Mouse (Mus musculus) neural tube, embryonic 13.5 days (tissue): Measurements from ENCODE around the gene Srgap3. TPM values are rescaled to one million over a fixed set of nuclear protein-coding genes. Genes with fewer than 3 reads are reported as not detected.

ENCODE experiments used
- ATAC-seq: fragments of 200-750 bp; cut with Nextera tagmentation; 2 replicates; pipeline ENCODE4 v1.8.0; 2017; ENCODE audit warnings: low read depth, mild to moderate bottlenecking, moderate TSS enrichment, moderate library complexity
- H3K27ac ChIP-seq: fragments of 300-500 bp; sonication (generic); replicated peaks from 2 replicates; pipeline ENCODE4 v1.5.1; 2015; ENCODE audit warnings: moderate library complexity, mild to moderate bottlenecking, inconsistent platforms
- H3K27me3 ChIP-seq: fragments of 300-500 bp; sonication (generic); 2 replicates; pipeline ENCODE4 v1.6.1; 2015; ENCODE audit warnings: mild to moderate bottlenecking, inconsistent platforms
- H3K36me3 ChIP-seq: fragments of 300-500 bp; sonication (generic); 2 replicates; pipeline ENCODE4 v1.6.1; 2015; ENCODE audit warnings: mild to moderate bottlenecking, inconsistent platforms
- H3K4me1 ChIP-seq: fragments of 300-500 bp; sonication (generic); replicated peaks from 2 replicates; pipeline ENCODE4 v1.6.1; 2015; ENCODE audit warnings: inconsistent platforms
- H3K4me2 ChIP-seq: fragments of 300-500 bp; sonication (generic); 2 replicates; pipeline ENCODE4 v1.6.1; 2015; ENCODE audit warnings: inconsistent platforms, mild to moderate bottlenecking, moderate library complexity
- H3K4me3 ChIP-seq: fragments of 300-500 bp; sonication (generic); 2 replicates; pipeline ENCODE4 v1.5.1; 2015; ENCODE audit warnings: mild to moderate bottlenecking, inconsistent platforms
- H3K9ac ChIP-seq: fragments of 300-500 bp; sonication (generic); 2 replicates; pipeline ENCODE4 v1.6.1; 2015; ENCODE audit warnings: moderate library complexity, mild to moderate bottlenecking, inconsistent platforms
- H3K9me3 ChIP-seq: fragments of 300-500 bp; sonication (generic); 2 replicates; pipeline ENCODE4 v1.6.1; 2016; ENCODE audit warnings: inconsistent platforms
- WGBS: fragments of 180-500 bp; shearing (Covaris S2); methylation state at CpG from one replicate; pipeline ENCODE4 v1.1.7; 2015; 5-methylcytosine and 5-hydroxymethylcytosine counted together
- polyA plus RNA-seq: library from polyadenylated mRNA; unstranded; fragments of >200 nt; fragmentation: Nextera tagmentation; extraction: Ambion mirVana; gene quantifications from 2 replicates; pipeline ENCODE4 v1.2.1, GENCODE M21; 2015

The Srgap3 gene
- polyA plus RNA-seq, 1 experiment from 2014 or later = 29.2 TPM

DNA sequence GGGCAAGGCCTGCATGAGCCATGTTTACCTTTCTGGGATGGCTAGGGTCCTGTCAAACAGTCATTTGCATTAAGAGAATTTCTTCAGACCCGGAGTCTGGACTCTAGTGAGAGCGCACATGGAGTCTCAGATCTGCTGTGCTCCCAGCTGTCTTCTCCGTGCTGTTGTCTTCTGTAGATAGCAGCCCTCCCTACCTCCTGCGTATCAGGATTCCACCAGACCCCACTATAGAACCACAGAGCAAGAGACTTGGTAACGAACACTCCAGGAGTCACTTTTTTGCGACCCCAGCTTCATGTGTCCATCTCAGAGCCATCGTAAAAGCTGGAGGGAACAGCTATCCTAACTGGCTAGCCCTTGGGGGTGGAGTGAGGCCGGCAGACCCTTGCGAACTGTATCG, 25.1 kb upstream of the Srgap3 start:
- no peaks in the 10 kb centered on the region for H3K27me3 ChIP-seq
- no peaks in the 10 kb centered on the region for H3K36me3 ChIP-seq
- peaks cover 61% of the 10 kb centered on the region for H3K4me1 ChIP-seq
- peak overlapping the region; percentile 30 for H3K4me2 ChIP-seq
- 25% methylated on average over 10 of the region's 10 CpGs for WGBS
- H3K4me3 ChIP-seq = no peak overlapping the region
- no peaks in the 10 kb centered on the region for H3K9me3 ChIP-seq
- H3K27ac ChIP-seq = peak overlapping the region; percentile 82
- ATAC-seq = no peak
- H3K9ac ChIP-seq = 0 out of 2 replicates have a peak overlapping the region, but pooled peaks have one; percentile 22

DNA sequence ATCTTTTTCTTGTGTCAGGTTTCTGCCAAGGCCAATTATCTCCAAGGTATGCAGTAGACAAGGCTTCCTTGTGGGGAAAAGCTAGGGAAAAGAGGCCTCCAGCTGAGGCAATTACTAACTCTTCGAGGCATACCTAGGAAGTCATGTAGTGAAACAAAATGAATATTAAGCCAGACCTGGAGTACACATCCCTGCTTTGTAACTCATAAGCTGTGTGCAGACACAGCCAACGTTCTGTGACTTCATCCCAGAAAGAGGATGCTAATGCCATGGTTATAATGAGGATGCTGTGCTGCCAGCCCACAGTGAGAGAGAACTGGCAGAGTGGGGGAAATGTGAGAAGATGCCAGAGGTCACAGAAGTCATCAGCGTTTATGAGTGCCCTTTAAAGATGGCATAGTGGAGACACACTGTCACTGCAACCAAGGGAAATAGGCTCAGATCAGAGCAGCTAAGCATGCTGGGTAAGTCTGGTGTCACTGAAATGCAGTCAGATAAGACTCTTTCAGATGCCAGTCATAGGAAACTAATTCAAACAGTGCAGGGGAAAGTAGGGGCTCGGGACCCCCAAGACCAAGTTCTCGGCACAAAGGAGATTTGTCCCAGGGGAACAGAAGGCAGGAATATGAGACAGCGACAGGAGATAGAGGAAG, 24.2 kb upstream of the Srgap3 start:
- Histone ChIP-seq H3K4me2 (peak overlapping the region; percentile 30), H3K36me3 (no peaks in the 10 kb centered on the region), H3K4me1 (peaks cover 52% of the 10 kb centered on the region), H3K9me3 (no peaks in the 10 kb centered on the region), H3K27ac (peak overlapping the region; percentile 82), H3K9ac (0 out of 2 replicates have a peak overlapping the region, but pooled peaks have one; percentile 22), H3K4me3 (no peak overlapping the region), H3K27me3 (no peaks in the 10 kb centered on the region)
- ATAC-seq = no peak
- WGBS = 20% methylated on average over 6 of the region's 6 CpGs

DNA sequence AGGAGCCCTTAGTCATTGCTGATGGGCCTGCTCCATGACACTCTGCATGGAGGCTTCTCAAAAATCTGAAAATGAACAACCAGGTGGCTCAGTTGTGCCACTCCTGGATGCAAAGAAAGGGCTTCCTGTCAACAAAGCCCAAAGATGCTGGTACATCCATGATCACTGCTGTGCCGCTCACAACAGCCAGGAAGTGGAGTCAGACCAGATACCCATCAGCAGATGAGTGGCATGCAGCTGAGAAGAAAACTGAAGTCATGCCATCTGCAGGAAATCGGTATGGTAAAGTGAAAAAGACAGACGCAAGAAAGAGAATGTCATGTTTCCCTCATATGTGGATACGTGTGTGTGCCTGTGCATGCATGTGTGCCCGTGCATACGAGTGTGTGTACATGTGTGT, 20.3 kb upstream of the Srgap3 start:
- no peak for ATAC-seq

DNA sequence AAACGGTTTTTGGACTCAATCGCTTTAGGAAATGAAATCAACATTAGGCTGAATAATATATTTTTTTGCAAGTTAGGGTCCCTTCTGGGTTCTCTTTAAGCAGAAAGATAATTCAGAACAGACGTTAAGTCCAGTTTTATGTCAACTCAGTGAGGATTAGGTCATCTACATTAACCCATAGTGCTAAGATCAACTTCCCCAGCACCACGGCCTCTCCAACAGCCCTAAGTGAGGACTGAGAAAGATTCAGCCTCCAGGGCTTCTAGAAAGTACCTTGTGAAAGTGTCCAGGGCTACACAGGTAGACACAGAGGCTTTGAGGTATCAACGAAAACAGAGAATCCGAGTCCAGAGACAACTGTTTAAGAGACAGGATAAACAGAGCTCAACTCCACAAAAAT, 11.3 kb upstream of the Srgap3 start:
- WGBS = 50% methylated on average over 6 of the region's 6 CpGs
- Histone ChIP-seq H3K9me3 (peaks cover 7% of the 10 kb centered on the region), H3K4me2 (no peak overlapping the region), H3K4me3 (no peak overlapping the region), H3K4me1 (peaks cover 22% of the 10 kb centered on the region), H3K27ac (no peak overlapping the region), H3K9ac (no peak overlapping the region), H3K27me3 (no peaks in the 10 kb centered on the region), H3K36me3 (no peaks in the 10 kb centered on the region)
- no peak for ATAC-seq

More for the DNA sequence above, 20.3 kb upstream of the Srgap3 start:
- Histone ChIP-seq H3K4me3 (no peak overlapping the region), H3K27me3 (no peaks in the 10 kb centered on the region), H3K4me1 (peaks cover 16% of the 10 kb centered on the region), H3K9me3 (no peaks in the 10 kb centered on the region), H3K9ac (no peak overlapping the region), H3K36me3 (no peaks in the 10 kb centered on the region), H3K4me2 (no peak overlapping the region), H3K27ac (no peak overlapping the region)
- 93% methylated on average over 6 of the region's 6 CpGs for WGBS

DNA sequence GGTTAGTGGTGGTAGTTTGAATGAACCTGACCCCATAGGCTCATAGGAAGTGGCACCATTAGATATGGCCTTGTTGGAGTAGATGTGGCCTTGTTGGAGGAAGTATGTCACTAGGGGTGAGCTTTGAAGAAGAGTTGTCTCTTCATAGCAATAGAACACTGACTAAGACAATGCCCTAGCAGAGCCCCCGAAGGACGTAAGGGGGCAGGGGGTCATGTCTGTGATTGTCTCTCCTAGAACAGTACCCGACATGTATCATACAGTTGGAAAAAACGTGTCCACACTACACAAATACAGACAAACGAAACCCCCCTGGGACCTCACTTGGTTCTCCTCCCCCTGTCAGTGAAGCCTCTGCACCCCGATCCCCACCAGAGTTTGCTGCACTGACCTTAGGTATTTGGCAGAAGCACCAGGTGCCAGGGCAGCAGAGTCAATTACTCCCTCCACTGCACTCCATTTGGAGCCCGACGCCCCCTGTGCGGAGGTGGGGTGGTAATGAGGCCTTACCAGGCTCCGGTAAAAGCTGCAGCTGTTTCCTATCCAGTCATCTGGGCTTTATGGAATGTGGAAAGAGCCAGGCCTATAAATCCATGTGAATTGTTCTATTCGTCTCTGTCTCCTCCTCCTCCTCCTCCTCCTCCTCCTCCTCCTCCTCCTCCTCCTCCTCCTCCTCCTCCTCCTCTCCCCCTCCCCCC, 10.7 kb upstream of the Srgap3 start:
- 21% methylated on average over 11 of the region's 11 CpGs for WGBS
- Histone ChIP-seq H3K9me3 (peaks cover 7% of the 10 kb centered on the region), H3K27me3 (no peaks in the 10 kb centered on the region), H3K4me2 (peak overlapping the region; percentile 27), H3K36me3 (no peaks in the 10 kb centered on the region), H3K27ac (peak overlapping the region; percentile 54; the same call in 1 of the 2 replicates), H3K4me1 (peaks cover 22% of the 10 kb centered on the region), H3K9ac (0 out of 2 replicates have a peak overlapping the region, but pooled peaks have one; percentile 26), H3K4me3 (no peak overlapping the region)
- peak; percentile 83 for ATAC-seq

DNA sequence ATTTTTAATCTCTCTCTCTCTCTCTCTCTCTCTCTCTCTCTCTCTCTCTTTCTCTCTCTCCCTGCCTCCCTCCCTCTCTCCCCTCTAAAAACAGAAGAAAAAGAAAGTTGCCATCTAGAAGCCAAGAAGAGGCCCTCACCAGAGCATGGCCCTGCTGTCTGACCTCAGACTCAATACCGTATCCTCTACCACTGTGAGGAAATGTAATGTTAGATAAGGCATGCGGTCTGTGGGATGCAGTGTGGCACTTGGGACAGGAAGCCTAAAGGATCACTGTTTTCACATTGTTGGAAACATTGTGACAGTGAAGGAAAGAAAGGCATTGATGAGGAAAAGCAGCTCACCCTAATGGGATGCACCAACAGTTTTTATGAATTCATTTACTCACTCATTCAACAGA, 8.7 kb upstream of the Srgap3 start:
- 77% methylated on average over 2 of the region's 2 CpGs for WGBS
- ATAC-seq = no peak
- no peak overlapping the region for H3K9ac ChIP-seq
- peaks cover 22% of the 10 kb centered on the region for H3K4me1 ChIP-seq
- no peak overlapping the region for H3K4me2 ChIP-seq
- no peaks in the 10 kb centered on the region for H3K27me3 ChIP-seq
- H3K4me3 ChIP-seq = no peak overlapping the region
- H3K36me3 ChIP-seq = no peaks in the 10 kb centered on the region
- H3K27ac ChIP-seq = no peak overlapping the region
- peaks cover 1% of the 10 kb centered on the region; the same call in 1 of the 2 replicates for H3K9me3 ChIP-seq

DNA sequence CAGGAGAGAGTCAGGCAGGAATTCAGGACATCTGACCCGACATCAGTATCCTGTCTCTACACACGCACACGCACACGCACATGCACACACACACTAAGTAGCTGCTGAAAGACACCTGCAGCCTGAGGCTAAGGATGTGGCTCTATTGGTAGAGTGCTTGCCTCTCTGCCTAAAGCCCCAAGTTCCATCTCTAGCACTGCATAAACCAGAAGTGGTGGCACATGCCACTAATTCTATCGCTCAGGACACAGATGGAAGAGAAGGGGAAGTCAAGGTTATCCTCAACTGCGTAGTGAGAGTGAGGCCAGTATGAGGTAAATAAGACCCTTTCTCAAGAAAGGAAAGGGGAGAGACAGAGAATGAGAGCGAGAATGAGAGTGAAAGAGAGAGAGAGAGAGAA, 6.8 kb upstream of the Srgap3 start:
- no peak overlapping the region for H3K9ac ChIP-seq
- no peaks in the 10 kb centered on the region for H3K27me3 ChIP-seq
- ATAC-seq = no peak
- H3K4me3 ChIP-seq = no peak overlapping the region
- H3K4me2 ChIP-seq = no peak overlapping the region
- 91% methylated on average over 7 of the region's 7 CpGs for WGBS
- H3K27ac ChIP-seq = no peak overlapping the region
- H3K9me3 ChIP-seq = no peaks in the 10 kb centered on the region
- H3K4me1 ChIP-seq = peaks cover 26% of the 10 kb centered on the region
- H3K36me3 ChIP-seq = no peaks in the 10 kb centered on the region

DNA sequence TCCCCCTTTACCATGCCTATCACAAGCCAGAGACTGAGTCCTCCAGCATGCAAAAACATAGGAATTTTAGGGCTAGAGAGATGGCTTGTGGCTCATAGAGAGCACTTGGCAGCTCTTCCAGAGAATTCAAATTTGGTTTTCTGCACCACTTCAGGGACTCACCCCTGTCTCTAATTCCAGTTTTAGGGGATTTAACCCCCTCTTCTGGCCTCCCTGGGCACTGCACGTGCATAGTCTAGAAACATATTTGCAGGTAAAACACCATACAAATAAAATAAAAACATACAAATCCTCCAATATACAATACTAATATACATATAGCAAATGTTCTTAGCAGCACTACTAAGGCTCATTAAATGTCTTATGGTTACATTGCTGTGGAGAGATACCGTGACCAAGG, 4.2 kb upstream of the Srgap3 start:
- Histone ChIP-seq H3K4me1 (peaks cover 22% of the 10 kb centered on the region), H3K9me3 (no peaks in the 10 kb centered on the region), H3K27me3 (no peaks in the 10 kb centered on the region), H3K36me3 (no peaks in the 10 kb centered on the region), H3K9ac (no peak overlapping the region), H3K4me3 (no peak overlapping the region), H3K4me2 (no peak overlapping the region), H3K27ac (no peak overlapping the region)
- WGBS = 84% methylated on average over 2 of the region's 2 CpGs
- ATAC-seq = no peak

DNA sequence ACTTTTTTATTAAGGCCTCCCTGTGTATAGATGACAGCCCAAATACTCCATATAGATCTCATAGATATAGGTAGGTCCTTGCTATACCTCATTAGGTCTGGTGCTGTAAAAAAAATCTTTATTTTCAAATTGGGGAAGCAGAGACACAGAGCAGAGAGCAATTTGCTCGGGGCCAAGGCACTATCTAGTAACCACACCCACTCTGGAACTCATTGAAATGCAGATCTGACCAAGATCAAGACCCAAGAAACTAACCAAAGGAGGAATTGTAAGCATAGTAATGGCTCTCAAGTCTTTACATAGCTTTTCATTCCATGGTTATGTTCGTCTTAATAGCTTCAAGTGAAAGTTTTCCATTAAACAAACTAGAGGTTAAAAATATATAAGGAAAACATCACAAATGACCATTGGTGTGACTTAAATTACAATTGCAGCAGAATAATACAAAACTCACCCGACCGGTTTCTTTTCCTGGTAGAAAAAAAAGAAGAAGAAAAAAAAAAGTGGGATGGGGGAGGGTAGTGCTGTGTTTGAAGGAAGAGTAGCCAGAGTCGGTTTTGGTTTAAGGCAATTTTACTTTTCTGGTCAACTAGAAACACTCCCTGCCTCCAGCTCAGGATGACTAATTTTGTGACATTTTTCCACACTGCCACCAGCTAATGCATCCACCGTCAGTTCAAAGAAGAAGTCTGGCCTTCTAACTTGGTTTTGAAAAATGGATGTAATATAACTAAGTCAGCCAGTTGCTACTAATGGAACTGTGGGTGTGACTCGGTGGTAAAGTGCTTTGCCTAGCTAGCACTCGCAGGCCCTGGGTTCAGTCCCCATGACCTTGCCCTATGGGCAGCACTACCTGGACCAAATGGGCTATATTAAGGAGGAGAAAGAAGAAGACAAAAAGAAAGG, 3.4 kb upstream of the Srgap3 start:
- ATAC-seq = no peak
- no peak overlapping the region for H3K27ac ChIP-seq
- H3K4me1 ChIP-seq = peaks cover 22% of the 10 kb centered on the region
- H3K36me3 ChIP-seq = no peaks in the 10 kb centered on the region
- 36% methylated on average over 8 of the region's 8 CpGs for WGBS
- H3K9me3 ChIP-seq = no peaks in the 10 kb centered on the region
- no peak overlapping the region for H3K4me3 ChIP-seq
- H3K9ac ChIP-seq = no peak overlapping the region
- H3K27me3 ChIP-seq = no peaks in the 10 kb centered on the region
- H3K4me2 ChIP-seq = no peak overlapping the region

DNA sequence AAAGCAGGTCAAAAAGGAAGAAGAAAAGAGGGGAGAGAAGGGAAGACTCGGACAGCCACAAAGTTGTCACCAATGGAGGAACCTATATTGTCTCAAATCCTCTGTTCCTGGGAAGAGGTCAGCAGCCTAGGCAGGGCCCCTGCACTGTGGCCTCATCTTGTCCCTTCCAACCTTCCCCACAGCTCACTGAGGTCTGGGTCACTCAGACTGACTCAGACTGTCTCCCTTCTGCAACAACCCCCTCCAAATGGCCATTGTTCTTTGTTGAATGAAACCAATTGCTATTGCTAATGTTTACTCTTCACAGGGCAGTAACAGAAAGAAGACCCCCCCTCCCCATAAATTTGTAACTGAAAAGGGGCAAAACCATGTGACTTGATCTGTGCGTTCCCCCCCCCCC, 2.2 kb upstream of the Srgap3 start:
- H3K9me3 ChIP-seq = no peaks in the 10 kb centered on the region
- 30% methylated on average over 2 of the region's 2 CpGs for WGBS
- H3K4me2 ChIP-seq = no peak overlapping the region
- H3K27me3 ChIP-seq = no peaks in the 10 kb centered on the region
- ATAC-seq = no peak
- H3K36me3 ChIP-seq = no peaks in the 10 kb centered on the region
- H3K9ac ChIP-seq = no peak overlapping the region
- no peak overlapping the region for H3K27ac ChIP-seq
- H3K4me3 ChIP-seq = no peak overlapping the region
- H3K4me1 ChIP-seq = peaks cover 24% of the 10 kb centered on the region

DNA sequence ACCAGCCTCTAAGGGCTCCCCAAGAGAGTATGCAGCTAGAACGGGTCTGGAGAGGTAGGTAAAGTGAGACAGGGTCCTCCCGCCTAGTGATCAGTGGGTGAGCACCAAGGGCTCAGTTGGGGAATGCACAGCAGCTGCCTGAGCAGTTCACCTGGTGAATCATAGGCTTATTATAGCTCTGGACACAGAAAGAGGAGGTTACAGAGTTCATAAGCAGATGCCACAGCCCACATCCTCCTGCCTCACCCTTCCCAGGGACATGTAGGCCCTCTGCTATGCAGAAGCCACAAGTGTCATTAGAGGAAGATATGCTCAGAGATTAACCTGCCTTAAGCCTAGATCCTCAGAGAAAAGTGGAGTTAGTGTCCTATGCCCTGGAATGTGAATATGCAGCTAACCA, 1.4 kb upstream of the Srgap3 start:
- Histone ChIP-seq H3K4me2 (no peak overlapping the region), H3K36me3 (no peaks in the 10 kb centered on the region), H3K9me3 (no peaks in the 10 kb centered on the region), H3K4me3 (no peak overlapping the region), H3K9ac (no peak overlapping the region), H3K27me3 (no peaks in the 10 kb centered on the region), H3K4me1 (peaks cover 32% of the 10 kb centered on the region), H3K27ac (no peak overlapping the region; the same call in 1 of the 2 replicates)
- ATAC-seq = no peak
- 85% methylated on average over 2 of the region's 2 CpGs for WGBS
